Mouse (Mus musculus) retina, postnatal 7 days (tissue): Measurements from ENCODE around the gene Adcy4.
A peak's percentile ranks its signal among the peaks of the same experiment; 100 is the strongest.

ENCODE experiments used
- DNase-seq: peaks from one replicate; pipeline ENCODE4 v3.0.0-alpha.2; 2012; ENCODE audit warnings: low read depth, low spot score

The Adcy4 gene

GRCm38 (mm10) chr14:55758363-55758784 lies 25.5 kb downstream of the Adcy4 start, which contains the start of gene Cideb:
TSS of gene Cideb (minus strand) at chr14:55758458.
- DNase-seq: no peak

GRCm38 (mm10) chr14:55757566-55757965 lies 26.3 kb downstream of the Adcy4 start:
- DNase-seq: no peak

DNA sequence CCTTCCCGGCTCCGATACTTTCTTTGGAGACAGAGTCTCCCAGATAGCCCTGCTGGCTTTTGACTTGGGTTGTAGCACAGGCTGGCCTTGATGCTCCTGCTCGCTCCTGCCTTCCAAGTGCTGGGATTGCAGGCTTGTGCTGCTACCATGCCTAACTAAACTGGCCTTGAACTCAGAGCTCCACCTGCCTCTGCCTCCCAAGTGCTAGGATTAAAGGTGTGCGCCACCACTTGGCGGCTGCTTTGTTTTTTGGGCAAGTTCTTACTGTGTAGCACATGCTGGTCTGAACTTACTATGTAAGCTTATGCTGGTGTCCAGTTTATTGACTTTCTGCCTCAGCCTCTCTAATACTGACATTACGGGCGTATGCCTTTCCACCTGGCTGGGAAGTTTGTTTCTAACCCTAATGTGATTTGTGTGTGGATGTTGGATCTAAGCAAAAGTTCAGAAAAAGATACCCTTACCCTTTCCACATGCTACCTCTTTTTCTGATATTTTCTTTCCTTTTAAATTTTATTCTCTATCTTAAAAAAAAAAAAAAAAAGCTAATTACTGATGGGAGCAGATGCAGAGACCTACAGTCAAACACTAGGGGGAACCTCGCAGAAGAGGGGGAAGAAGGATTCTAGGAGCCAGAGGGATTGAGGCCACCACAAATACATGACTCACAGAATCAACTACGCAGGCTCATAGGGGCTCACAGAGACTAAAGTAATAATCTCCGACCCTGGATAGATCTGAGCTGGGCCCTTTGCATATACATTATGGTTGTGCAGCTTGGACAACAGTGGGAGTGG lies 36.6 kb downstream of the Adcy4 start:
- DNase-seq: no peak

DNA sequence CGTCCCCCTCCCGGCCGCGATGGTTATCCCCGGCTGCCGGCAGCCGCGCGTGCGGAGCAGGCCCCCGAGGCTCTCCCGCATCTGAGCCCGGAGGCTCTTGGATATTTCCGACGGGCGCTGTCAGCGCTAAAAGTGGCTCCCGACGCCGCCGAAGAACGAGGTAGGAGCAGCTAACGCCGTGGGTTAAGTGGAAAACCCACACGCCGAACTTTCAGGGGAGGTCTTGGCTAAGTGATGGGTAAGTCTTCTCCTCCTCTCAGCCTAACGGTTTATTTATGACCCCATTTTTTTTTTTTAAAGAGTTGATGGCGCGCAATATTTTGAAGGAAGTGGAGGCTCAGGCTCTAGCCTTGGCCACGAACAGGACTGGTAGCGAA lies 38.0 kb downstream of the Adcy4 start:
- DNase-seq: no peak

DNA sequence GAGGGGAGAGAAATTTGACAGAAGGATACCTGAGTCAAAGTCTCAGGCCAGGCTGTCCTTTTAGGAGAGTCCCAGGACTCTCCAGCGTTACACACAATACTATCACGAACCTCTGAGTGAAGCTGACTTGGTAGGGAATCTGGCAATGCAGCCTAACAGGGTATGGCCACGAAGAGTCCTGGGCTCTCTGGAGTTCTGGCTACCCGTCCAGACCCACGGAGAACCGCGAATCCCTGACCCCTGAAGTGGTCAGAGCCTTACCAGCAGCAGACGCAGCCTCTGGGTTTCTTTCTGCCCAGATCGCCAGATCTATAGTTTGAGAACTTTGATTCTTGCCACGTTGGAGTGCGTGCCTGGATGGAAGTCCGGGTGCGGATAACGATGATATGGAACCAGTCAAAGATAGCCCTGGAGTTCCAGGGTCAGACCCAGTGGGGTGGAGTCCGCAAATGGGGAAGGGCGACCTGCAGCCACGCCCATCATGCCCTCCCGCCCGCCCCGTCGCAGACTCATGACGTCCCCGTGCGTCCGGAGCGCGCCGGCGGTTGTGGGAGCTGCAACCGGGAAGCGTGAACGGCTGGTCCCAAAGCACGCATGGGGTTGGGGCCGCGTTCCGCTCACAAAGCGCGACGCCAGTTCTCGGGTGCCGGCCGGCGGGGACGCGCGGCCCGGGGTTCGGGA lies 38.6 kb downstream of the Adcy4 start, which contains the start of the genes Dhrs1 and Nop9:
Gene Dhrs1 (minus strand): TSS at position 511 of the 681 bp plus-strand sequence.
Gene Nop9 (plus strand): TSS at position 514 of the 681 bp plus-strand sequence.
- peak; percentile 73 for DNase-seq

GRCm38 (mm10) chr14:55743711-55744110 lies 40.2 kb downstream of the Adcy4 start:
- peak; percentile 69 for DNase-seq

DNA sequence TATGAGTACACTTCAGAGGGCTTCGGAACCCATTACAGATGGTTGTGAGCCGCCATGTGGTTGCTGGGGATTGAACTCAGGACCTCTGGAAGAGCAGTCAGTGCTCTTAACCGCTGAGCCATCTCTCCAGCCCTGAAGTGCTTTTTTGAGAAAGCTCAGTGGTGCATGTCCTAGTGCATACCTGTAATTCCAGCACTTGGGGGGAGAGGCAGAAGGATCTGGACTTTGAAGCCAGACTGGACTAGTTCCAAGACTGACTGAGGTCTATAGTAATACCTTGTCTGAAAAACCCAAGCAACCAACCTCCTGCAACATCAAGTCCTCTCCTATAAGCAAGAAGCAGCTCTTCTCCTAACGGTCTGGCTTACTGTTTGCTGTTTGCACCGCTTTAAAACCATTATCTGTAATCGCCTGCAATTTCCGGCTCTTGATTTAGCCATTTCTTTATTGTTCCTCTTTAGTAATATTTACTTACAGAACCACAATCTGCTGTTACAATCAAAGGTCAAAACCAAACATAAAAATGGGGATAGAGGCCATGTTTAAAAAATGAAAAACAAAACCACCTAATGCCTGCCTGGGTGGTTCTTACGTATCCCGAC lies 46.7 kb downstream of the Adcy4 start:
- no peak for DNase-seq

- no peak for DNase-seq
These were observed 48.1 kb downstream of the Adcy4 start for GRCm38 (mm10) chr14:55735758-55736157.

DNA sequence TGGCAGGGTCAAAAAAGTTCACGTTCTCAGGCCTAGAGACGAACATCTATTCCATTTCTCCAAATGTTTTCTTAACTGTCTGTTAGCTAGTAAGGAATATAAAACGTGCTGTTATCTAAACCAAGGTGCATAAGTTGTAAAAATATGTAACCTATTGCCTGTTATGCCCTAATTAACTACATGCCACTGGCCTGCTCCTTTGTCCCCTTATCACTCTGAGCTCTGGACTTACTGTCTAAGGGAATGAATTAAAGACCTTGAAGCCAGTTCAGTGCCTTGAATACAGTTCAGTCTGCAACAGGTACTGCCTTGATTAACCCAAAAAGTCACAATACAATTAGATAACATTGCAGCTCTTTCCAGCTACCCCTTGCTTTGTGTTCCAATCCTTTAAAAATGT lies 48.6 kb downstream of the Adcy4 start:
- no peak for DNase-seq

GRCm38 (mm10) chr14:55734869-55735268 lies 49.0 kb downstream of the Adcy4 start:
- no peak for DNase-seq

- no peak for DNase-seq
These were observed 50.0 kb downstream of the Adcy4 start for GRCm38 (mm10) chr14:55733889-55734288.

GRCm38 (mm10) chr14:55730531-55731032 lies 53.3 kb downstream of the Adcy4 start:
- DNase-seq: no peak

DNA sequence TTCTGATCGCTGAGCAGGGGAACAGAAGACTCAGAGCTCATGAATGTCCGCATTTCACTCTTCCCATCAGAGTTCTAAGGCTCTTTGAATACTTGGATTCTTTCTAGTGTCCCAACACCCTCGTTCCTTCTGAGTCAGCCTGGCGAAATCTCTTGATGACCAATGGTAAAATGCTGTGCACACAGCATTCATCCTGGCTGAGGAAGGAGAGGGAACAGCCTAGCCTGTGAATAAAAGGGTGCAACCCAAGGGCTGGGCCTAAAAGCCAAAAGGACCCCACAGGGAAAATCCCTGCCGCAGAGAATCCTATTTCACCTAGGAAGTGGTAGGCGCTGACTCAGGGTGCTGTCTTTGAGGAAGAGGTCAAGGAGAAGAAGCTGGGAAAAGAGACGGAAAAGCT lies 53.8 kb downstream of the Adcy4 start:
- DNase-seq: no peak

DNA sequence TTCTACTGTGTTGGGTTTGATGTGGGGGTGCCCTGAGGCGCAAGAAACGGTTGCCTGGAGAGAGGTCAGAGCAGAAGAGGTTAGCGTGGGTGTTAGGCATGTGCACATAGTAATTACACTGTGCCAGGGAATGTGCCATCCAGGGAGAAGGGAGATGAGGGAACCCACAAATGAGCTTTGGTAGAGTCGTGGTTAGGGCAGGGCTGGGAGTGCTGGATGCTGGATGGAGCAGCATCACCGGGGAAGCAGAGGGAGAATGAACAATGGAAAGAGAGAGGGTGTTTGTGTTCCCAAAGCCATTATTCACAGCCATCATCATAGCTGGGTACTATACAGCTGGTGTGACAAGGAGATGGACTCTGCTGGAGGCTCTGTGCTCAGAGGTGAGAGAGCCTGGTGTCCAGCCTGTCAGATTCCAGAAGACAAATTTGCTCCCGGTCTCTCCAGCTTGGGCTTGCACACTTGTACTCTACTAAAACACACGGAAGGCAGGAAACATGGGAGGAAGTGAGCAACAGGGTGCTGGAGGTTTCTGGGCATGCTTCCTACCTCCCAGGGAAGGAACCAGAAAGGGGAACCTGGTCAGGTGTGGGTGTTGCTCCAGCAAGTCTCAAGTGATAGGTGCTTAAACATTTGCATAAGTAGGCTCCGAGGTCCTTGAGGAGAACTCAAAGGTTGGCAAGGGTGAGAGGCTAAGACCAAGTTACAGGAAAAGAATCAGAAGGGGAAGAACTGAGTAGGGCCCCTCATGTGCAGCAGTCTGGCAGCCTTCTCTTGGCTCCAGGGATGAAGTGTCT lies 55.8 kb downstream of the Adcy4 start:
- no peak for DNase-seq

DNA sequence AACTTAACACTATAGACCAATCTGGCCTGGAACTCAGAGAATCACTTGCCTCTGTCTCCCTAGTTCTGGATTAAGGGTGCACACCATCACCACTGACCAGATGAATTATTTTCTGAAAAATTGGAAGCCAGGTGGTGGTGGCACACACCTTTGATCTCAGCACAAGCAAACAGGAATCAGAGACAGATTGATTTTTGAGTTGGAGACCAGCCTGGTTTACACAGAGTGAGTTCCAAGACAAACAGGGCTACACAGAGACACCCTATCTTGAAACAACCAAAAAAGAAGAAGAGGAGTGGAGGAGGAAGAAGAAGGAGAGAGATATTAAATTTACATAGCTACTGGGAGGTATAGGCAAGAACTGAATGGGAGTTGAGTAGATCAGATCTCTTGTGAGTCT lies 57.6 kb downstream of the Adcy4 start:
- DNase-seq: no peak

DNA sequence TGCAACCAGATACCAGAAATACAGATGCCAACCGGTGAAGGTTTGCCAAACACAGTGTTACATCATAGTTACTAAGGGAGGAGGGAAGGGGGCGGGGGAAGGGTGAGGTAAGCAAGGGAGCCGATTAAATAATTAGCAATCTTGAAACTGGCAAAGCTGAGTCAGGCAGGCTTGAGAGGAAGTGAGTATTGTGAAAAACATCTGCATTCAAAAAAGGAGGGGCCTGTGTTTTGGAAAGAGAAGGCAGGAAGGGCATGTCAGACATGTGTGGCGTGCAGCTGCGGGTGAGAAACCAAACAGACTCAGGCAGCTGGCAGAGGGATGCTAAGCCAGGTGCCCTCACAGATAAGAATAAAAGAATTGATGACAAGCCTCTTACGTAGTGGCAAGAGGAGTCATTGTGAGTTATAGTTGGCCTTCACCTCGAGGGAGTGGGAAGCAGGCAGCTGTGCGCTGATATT lies 59.5 kb downstream of the Adcy4 start:
- DNase-seq: no peak

- no peak for DNase-seq
These were observed 60.5 kb downstream of the Adcy4 start for GRCm38 (mm10) chr14:55723433-55723832.

DNA sequence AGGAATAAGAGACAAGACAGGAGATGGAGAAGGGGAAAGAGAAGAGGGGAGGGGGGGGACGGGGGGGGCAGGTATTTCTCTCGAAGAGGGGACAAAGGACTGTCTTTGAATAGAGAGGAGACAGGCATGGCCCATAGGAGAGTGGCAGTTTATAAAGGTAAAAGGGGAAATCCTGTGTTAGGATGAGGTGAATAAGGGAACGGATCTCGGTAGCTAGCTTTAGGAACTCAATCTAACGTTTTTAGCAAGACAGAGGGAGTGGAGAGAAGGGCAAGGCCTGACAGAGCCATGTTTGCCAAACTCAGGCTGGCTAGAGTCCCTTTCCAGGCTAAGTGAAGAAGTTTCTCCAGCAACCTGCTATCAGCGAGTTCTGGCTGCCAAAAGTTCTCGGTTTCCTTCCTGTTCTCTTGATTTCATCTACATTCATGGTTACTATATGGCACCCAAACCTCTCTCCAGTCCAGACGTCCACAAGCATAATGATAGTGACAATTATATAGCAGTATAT lies 61.4 kb downstream of the Adcy4 start:
- DNase-seq: no peak

DNA sequence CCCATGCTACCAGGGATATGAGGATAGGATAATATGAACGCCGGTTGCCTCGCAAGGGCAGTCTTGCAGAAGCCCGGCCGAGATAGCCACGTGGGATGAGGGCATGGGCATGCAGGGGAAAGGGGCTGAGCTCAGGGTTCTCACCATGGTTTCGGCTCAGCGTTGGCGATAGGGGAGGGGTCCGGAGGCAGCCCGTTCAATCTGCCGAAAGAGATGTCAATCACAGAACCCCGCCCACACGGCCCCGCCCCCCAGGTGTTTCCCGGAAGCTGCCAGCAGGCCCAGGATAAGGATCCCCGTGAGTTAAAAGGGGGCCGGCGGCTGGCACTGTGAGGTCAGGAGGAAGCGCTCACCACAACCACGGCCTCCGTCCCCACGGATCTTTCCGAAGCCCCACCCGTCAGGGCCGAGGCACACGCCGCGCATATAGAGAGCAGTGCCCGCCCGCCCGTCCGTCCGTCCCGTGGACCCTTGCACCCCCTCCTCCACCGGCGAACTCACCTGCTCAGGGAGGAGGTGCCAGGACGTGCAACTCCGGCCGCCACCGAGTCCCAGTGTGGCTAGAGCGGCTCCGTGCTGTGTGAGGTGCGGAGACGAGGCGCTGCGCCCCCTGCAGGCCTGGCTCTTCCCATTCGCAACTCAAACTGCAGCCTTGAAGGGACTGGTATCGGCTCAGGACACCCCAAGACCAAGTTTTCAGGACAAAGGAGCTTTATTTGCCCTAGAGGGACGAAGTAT lies 62.0 kb downstream of the Adcy4 start, which contains the start of gene Rabggta:
Gene Rabggta (minus strand): TSS at position 564 of the 738 bp plus-strand sequence.
- DNase-seq: peak; percentile 86

- DNase-seq: no peak
These were observed 62.8 kb downstream of the Adcy4 start for GRCm38 (mm10) chr14:55721076-55721475.
